Mouse (Mus musculus) liver, embryonic 13.5 days (tissue): ENCODE measurements around the gene Etv4. TPM values are rescaled to one million over a fixed set of nuclear protein-coding genes. Genes with fewer than 3 reads are reported as not detected.
A peak's percentile ranks its signal among the peaks of the same experiment; 100 is the strongest.

Experiments used
- ATAC-seq: fragments of 200-750 bp; cut with Nextera tagmentation; 2 replicates; pipeline ENCODE4 v1.8.0; 2017; ENCODE audit warnings: low read depth, mild to moderate bottlenecking, moderate number of reproducible peaks, moderate library complexity
- DNase-seq: peaks from one replicate; pipeline ENCODE4 v3.0.0; 2022
- H3K27ac ChIP-seq: fragments of 300-500 bp; sonication (generic); 2 replicates; pipeline ENCODE4 v1.5.1; 2015; ENCODE audit warnings: moderate library complexity, mild to moderate bottlenecking, inconsistent platforms
- H3K27me3 ChIP-seq: fragments of 300-500 bp; sonication (generic); 2 replicates; pipeline ENCODE4 v1.6.1; 2015; ENCODE audit warnings: mild to moderate bottlenecking, inconsistent platforms
- H3K36me3 ChIP-seq: fragments of 300-500 bp; sonication (generic); 2 replicates; pipeline ENCODE4 v1.6.1; 2015; ENCODE audit warnings: mild to moderate bottlenecking, inconsistent platforms
- H3K4me1 ChIP-seq: fragments of 300-500 bp; sonication (generic); replicated peaks from 2 replicates; pipeline ENCODE4 v1.6.1; 2015; ENCODE audit warnings: inconsistent platforms
- H3K4me2 ChIP-seq: fragments of 300-500 bp; sonication (generic); 2 replicates; pipeline ENCODE4 v1.6.1; 2015; ENCODE audit warnings: inconsistent platforms, mild to moderate bottlenecking, moderate library complexity
- H3K4me3 ChIP-seq: fragments of 300-500 bp; sonication (generic); replicated peaks from 2 replicates; pipeline ENCODE4 v1.5.1; 2015; ENCODE audit warnings: mild to moderate bottlenecking, inconsistent platforms
- H3K9ac ChIP-seq: fragments of 300-500 bp; sonication (generic); 2 replicates; pipeline ENCODE4 v1.6.1; 2015; ENCODE audit warnings: mild to moderate bottlenecking, inconsistent platforms
- H3K9me3 ChIP-seq: fragments of 300-500 bp; sonication (generic); replicated peaks from 2 replicates; pipeline ENCODE4 v1.6.1; 2016; ENCODE audit warnings: inconsistent platforms
- WGBS: fragments of 180-500 bp; shearing (Covaris S2); methylation state at CpG from one replicate; pipeline ENCODE4 v1.1.7; 2015; ENCODE audit not compliant: insufficient replicate concordance; 5-methylcytosine and 5-hydroxymethylcytosine counted together
- polyA plus RNA-seq: library from polyadenylated mRNA; unstranded; fragments of >200 nt; fragmentation: Nextera tagmentation; extraction: Ambion mirVana; gene quantifications from 2 replicates; pipeline ENCODE4 v1.2.1, GENCODE M21; 2015

Etv4 gene
- polyA plus RNA-seq, 1 experiment from 2014 or later, result 0.40 TPM

GRCm38 (mm10) chr11:101784488-101785142 lies 556 bp downstream of the Etv4 start:
- H3K27ac ChIP-seq, result no peak overlapping the region
- H3K4me2 ChIP-seq, result peak overlapping the region; percentile 77
- DNase-seq (no peak), ATAC-seq (peak; percentile 27)
- peaks cover 20% of the 10 kb centered on the region for H3K4me1 ChIP-seq
- H3K9ac ChIP-seq, result peak overlapping the region; percentile 33
- peak overlapping the region; percentile 57 for H3K4me3 ChIP-seq
- peaks cover 88% of the 10 kb centered on the region for H3K27me3 ChIP-seq
- no peaks in the 10 kb centered on the region for H3K9me3 ChIP-seq
- H3K36me3 ChIP-seq, result no peaks in the 10 kb centered on the region
- WGBS, result under 1% methylated on average over 55 of the region's 67 CpGs

DNA sequence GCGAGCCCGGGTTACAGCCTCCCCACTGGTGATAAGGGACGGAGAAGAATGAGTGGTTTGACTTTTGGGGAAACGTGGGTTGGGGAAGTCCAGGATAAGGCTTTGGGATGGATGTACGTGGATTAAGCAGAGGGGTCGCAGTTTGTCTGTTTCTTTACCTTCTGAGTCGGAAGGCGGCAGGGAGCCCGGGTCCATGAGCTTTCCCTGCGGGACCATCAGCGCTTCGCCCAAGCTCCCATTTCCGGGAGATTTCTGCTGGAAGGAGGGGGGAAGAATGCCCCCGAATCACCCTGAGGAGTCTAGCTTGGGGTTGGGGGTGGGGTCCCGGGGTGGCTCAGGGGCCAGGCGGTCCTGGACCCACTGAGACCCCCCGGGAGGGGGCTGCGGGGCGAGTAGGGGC lies 1.1 kb downstream of the Etv4 start:
- no peak overlapping the region for H3K27ac ChIP-seq
- H3K4me1 ChIP-seq, result peaks cover 20% of the 10 kb centered on the region
- DNase-seq (no peak), ATAC-seq (no peak)
- peak overlapping the region; percentile 57 for H3K4me3 ChIP-seq
- no peak overlapping the region for H3K9ac ChIP-seq
- no peaks in the 10 kb centered on the region for H3K9me3 ChIP-seq
- H3K4me2 ChIP-seq, result peak overlapping the region; percentile 77
- H3K36me3 ChIP-seq, result no peaks in the 10 kb centered on the region
- 5% methylated on average over 19 of the region's 19 CpGs for WGBS
- H3K27me3 ChIP-seq, result peaks cover 88% of the 10 kb centered on the region

GRCm38 (mm10) chr11:101783584-101783983 lies 1.6 kb downstream of the Etv4 start:
- H3K27ac ChIP-seq, result no peak overlapping the region
- H3K4me3 ChIP-seq, result 0 out of 2 replicates have a peak overlapping the region, but pooled peaks have one; percentile 57
- H3K9me3 ChIP-seq, result no peaks in the 10 kb centered on the region
- ATAC-seq (no peak), DNase-seq (no peak)
- H3K36me3 ChIP-seq, result no peaks in the 10 kb centered on the region
- 30% methylated on average over 9 of the region's 9 CpGs for WGBS
- peaks cover 20% of the 10 kb centered on the region for H3K4me1 ChIP-seq
- peaks cover 85% of the 10 kb centered on the region for H3K27me3 ChIP-seq
- no peak overlapping the region for H3K9ac ChIP-seq
- peak overlapping the region; percentile 77; the same call in 1 of the 2 replicates for H3K4me2 ChIP-seq

GRCm38 (mm10) chr11:101783135-101783534 lies 2.0 kb downstream of the Etv4 start:
- H3K4me1 ChIP-seq, result peaks cover 20% of the 10 kb centered on the region
- H3K27me3 ChIP-seq, result peaks cover 82% of the 10 kb centered on the region
- H3K9me3 ChIP-seq, result no peaks in the 10 kb centered on the region
- DNase-seq (no peak), ATAC-seq (no peak)
- no peaks in the 10 kb centered on the region for H3K36me3 ChIP-seq
- 60% methylated on average over 1 of the region's 1 CpGs for whole genome bisulfite sequencing
- no peak overlapping the region for H3K4me2 ChIP-seq
- no peak overlapping the region for H3K27ac ChIP-seq
- no peak overlapping the region for H3K9ac ChIP-seq
- H3K4me3 ChIP-seq, result no peak overlapping the region

- no peaks in the 10 kb centered on the region for H3K36me3 ChIP-seq
- H3K27ac ChIP-seq, result no peak overlapping the region
- H3K27me3 ChIP-seq, result peaks cover 67% of the 10 kb centered on the region
- 38% methylated on average over 4 of the region's 4 CpGs for WGBS
- ATAC-seq (no peak), DNase-seq (no peak)
- H3K4me2 ChIP-seq, result no peak overlapping the region
- no peak overlapping the region for H3K4me3 ChIP-seq
- no peaks in the 10 kb centered on the region for H3K9me3 ChIP-seq
- no peaks in the 10 kb centered on the region for H3K4me1 ChIP-seq
- no peak overlapping the region for H3K9ac ChIP-seq
Observed at GRCm38 (mm10) chr11:101776846-101777245, 8.3 kb downstream of the Etv4 start.

GRCm38 (mm10) chr11:101772449-101772848 lies 12.7 kb downstream of the Etv4 start:
- WGBS, result 3% methylated on average over 16 of the region's 16 CpGs
- 0 out of 2 replicates have a peak, but pooled peaks have one; percentile 50 for ATAC-seq

DNA sequence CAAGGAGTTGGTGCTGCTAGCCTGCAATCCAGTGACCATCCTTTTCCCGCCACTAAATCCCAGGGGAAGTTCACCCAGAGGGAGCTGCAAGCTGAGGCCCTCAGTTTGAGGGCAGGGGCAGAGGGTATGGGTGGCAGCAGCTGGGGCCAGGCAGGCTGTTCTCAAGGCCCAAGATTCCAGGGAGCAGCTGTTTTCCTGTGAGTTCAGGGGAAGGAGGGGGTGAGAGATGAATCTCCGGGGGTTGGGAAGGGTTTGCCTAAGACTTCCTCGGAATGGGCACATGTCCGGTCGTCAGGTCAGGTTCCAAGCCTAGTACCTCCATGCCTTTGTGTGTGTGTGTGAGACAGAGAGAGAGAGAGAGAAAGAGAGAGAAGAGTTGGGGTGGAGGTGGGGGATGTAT lies 13.1 kb downstream of the Etv4 start:
- H3K4me1 ChIP-seq, result no peaks in the 10 kb centered on the region
- H3K27me3 ChIP-seq, result peaks cover 49% of the 10 kb centered on the region
- DNase-seq (no peak), ATAC-seq (no peak)
- H3K4me2 ChIP-seq, result peak overlapping the region; percentile 46
- peak overlapping the region; percentile 33; the same call in 1 of the 2 replicates for H3K4me3 ChIP-seq
- WGBS, result 27% methylated on average over 5 of the region's 5 CpGs
- no peak overlapping the region; the same call in 1 of the 2 replicates for H3K9ac ChIP-seq
- no peaks in the 10 kb centered on the region for H3K9me3 ChIP-seq
- H3K36me3 ChIP-seq, result peaks cover 26% of the 10 kb centered on the region
- H3K27ac ChIP-seq, result no peak overlapping the region

More at GRCm38 (mm10) chr11:101772449-101772848, 12.7 kb downstream of the Etv4 start:
- Histone ChIP-seq H3K27ac (no peak overlapping the region), H3K27me3 (peaks cover 54% of the 10 kb centered on the region), H3K9me3 (no peaks in the 10 kb centered on the region), H3K4me2 (peak overlapping the region; percentile 46), H3K4me3 (peak overlapping the region; percentile 33; the same call in 1 of the 2 replicates), H3K9ac (peak overlapping the region; percentile 4; the same call in 1 of the 2 replicates), H3K36me3 (peaks cover 21% of the 10 kb centered on the region), H3K4me1 (no peaks in the 10 kb centered on the region)
- DNase-seq, result no peak

GRCm38 (mm10) chr11:101770266-101770665 lies 14.9 kb downstream of the Etv4 start:
- no peaks in the 10 kb centered on the region for H3K9me3 ChIP-seq
- no peak for ATAC-seq
- H3K27ac ChIP-seq, result no peak overlapping the region
- H3K27me3 ChIP-seq, result peaks cover 41% of the 10 kb centered on the region
- no peak overlapping the region for H3K4me3 ChIP-seq
- H3K4me2 ChIP-seq, result no peak overlapping the region
- H3K9ac ChIP-seq, result no peak overlapping the region
- 85% methylated on average over 12 of the region's 12 CpGs for WGBS
- no peak for DNase-seq
- peaks cover 43% of the 10 kb centered on the region for H3K36me3 ChIP-seq
- no peaks in the 10 kb centered on the region for H3K4me1 ChIP-seq

DNA sequence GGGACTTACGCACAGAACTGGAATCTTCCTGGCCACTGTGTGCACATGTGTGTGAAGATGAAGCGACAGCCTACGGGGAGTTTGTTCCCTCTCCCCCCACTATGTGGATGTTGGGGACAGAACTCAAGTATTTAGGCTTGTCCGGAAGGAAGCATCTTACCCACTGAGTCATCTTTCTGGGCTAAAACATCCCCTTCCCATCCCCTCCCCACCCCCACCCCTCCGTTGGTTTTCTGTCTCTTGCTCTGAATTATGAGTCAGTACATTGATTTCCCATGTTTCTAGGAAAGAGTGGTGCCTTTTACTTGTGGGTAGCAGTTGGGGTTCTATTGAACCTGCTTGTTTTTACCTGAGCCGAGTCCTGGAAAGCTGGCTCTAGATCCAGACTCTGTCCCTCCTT lies 16.4 kb downstream of the Etv4 start:
- Histone ChIP-seq H3K4me2 (no peak overlapping the region), H3K4me3 (no peak overlapping the region), H3K27ac (no peak overlapping the region), H3K27me3 (peaks cover 28% of the 10 kb centered on the region), H3K9ac (no peak overlapping the region), H3K9me3 (no peaks in the 10 kb centered on the region), H3K4me1 (no peaks in the 10 kb centered on the region), H3K36me3 (peaks cover 57% of the 10 kb centered on the region)
- 75% methylated on average over 6 of the region's 6 CpGs for WGBS
- DNase-seq, result no peak
- ATAC-seq, result no peak

- no peak overlapping the region for H3K4me2 ChIP-seq
- H3K4me3 ChIP-seq, result no peak overlapping the region
- no peaks in the 10 kb centered on the region for H3K4me1 ChIP-seq
- 87% methylated on average over 5 of the region's 5 CpGs for WGBS
- no peaks in the 10 kb centered on the region for H3K9me3 ChIP-seq
- no peak overlapping the region for H3K9ac ChIP-seq
- H3K27me3 ChIP-seq, result peaks cover 15% of the 10 kb centered on the region
- DNase-seq (no peak), ATAC-seq (no peak)
- H3K27ac ChIP-seq, result no peak overlapping the region
- peaks cover 68% of the 10 kb centered on the region for H3K36me3 ChIP-seq
Observed at GRCm38 (mm10) chr11:101767326-101767725, 17.8 kb downstream of the Etv4 start.

- Histone ChIP-seq H3K27ac (no peak overlapping the region), H3K27me3 (no peaks in the 10 kb centered on the region), H3K4me1 (no peaks in the 10 kb centered on the region), H3K9ac (no peak overlapping the region), H3K4me2 (no peak overlapping the region), H3K36me3 (peaks cover 92% of the 10 kb centered on the region), H3K4me3 (no peak overlapping the region), H3K9me3 (no peaks in the 10 kb centered on the region)
- DNase-seq (no peak), ATAC-seq (no peak)
- 88% methylated on average over 8 of the region's 8 CpGs for WGBS
Observed at GRCm38 (mm10) chr11:101764546-101764945, 20.6 kb downstream of the Etv4 start.

- Histone ChIP-seq H3K4me1 (no peaks in the 10 kb centered on the region), H3K4me2 (no peak overlapping the region), H3K4me3 (no peak overlapping the region), H3K9me3 (no peaks in the 10 kb centered on the region), H3K27me3 (no peaks in the 10 kb centered on the region), H3K36me3 (peaks cover 93% of the 10 kb centered on the region), H3K27ac (no peak overlapping the region), H3K9ac (no peak overlapping the region)
- no peak for DNase-seq
- no peak for ATAC-seq
- WGBS, result 55% methylated on average over 7 of the region's 7 CpGs
Observed at GRCm38 (mm10) chr11:101763723-101764122, 21.4 kb downstream of the Etv4 start.
